Mouse (Mus musculus) thymus, postnatal 14 days (tissue): Measurements from ENCODE around the gene Taldo1.

Source experiments
- DNase-seq: peaks from one replicate; pipeline ENCODE4 v3.0.0; 2021

The Taldo1 gene

GRCm38 (mm10) chr7:141428701-141429100 lies 36.7 kb downstream of the Taldo1 start:
- DNase-seq = no peak

GRCm38 (mm10) chr7:141429310-141429709 lies 37.3 kb downstream of the Taldo1 start, which contains the start of gene Cend1:
Gene Cend1 (minus strand): TSS chr7:141429491.
- DNase-seq = peak; percentile 15

GRCm38 (mm10) chr7:141429840-141430584 lies 38.0 kb downstream of the Taldo1 start:
- no peak for DNase-seq

GRCm38 (mm10) chr7:141430585-141431240 lies 38.7 kb downstream of the Taldo1 start:
- DNase-seq = no peak

- DNase-seq = no peak
Measured at GRCm38 (mm10) chr7:141431434-141432185, 39.6 kb downstream of the Taldo1 start.

- DNase-seq = no peak
Measured at GRCm38 (mm10) chr7:141432186-141432611, 40.2 kb downstream of the Taldo1 start.

GRCm38 (mm10) chr7:141432741-141433516 lies 40.9 kb downstream of the Taldo1 start:
- peak; percentile 5 for DNase-seq

- DNase-seq = peak; percentile 5
Measured at GRCm38 (mm10) chr7:141433517-141434400, 41.8 kb downstream of the Taldo1 start.

GRCm38 (mm10) chr7:141434464-141434863 lies 42.5 kb downstream of the Taldo1 start:
- peak; percentile 48 for DNase-seq

GRCm38 (mm10) chr7:141435129-141435855 lies 43.3 kb downstream of the Taldo1 start:
- DNase-seq = peak; percentile 77

GRCm38 (mm10) chr7:141435856-141436522 lies 44.0 kb downstream of the Taldo1 start:
- peak; percentile 9 for DNase-seq

GRCm38 (mm10) chr7:141436523-141436892 lies 44.5 kb downstream of the Taldo1 start:
- no peak for DNase-seq

- DNase-seq = peak; percentile 89
Measured at GRCm38 (mm10) chr7:141437178-141438120, 45.5 kb downstream of the Taldo1 start, which contains the start of gene Slc25a22. Gene Slc25a22 (minus strand): TSS chr7:141437892.

GRCm38 (mm10) chr7:141438201-141438968 lies 46.4 kb downstream of the Taldo1 start:
- DNase-seq = no peak

- no peak for DNase-seq
Measured at GRCm38 (mm10) chr7:141439140-141439679, 47.2 kb downstream of the Taldo1 start.

GRCm38 (mm10) chr7:141439811-141440210 lies 47.8 kb downstream of the Taldo1 start:
- DNase-seq = no peak

GRCm38 (mm10) chr7:141440613-141441012 lies 48.6 kb downstream of the Taldo1 start:
- peak; percentile 57 for DNase-seq

- DNase-seq = no peak
Measured at GRCm38 (mm10) chr7:141441460-141441859, 49.5 kb downstream of the Taldo1 start.
